ENCODE assay signal across 8 mouse cellular contexts in genomic region chr3:122291828-122292227, GRCm38 (mm10). TPM values are rescaled to one million over a fixed set of nuclear protein-coding genes. Genes with fewer than 3 reads are reported as not detected.
DNase-seq lines count a peak whose midpoint lies in the region; ATAC-seq and TF ChIP-seq lines count a peak whose summit lies in the region.

No protein-coding gene starts in this region.

- H3K27me3 ChIP-seq in E14TG2a.4 (ENCODE audit: insufficient read depth, low read length), result no peaks in the 10 kb centered on the region
- no peaks in the 10 kb centered on the region for H3K27me3 ChIP-seq in embryonic facial prominence, embryonic 10.5 days (replicated peaks; ENCODE audit: low read depth, poor library complexity, severe bottlenecking)

- intact Hi-C loops in heart, postnatal 36 days (cut with DNase I), result loop anchor here (2.0 to 10.0 kb wide), 4 partner anchors 45 to 633 kb away; partner anchors contain the start of genes 1810037I17Rik and Arhgap29

- TF ChIP-seq CTCF in E14TG2a.4 (conservative IDR thresholded peaks at IDR 0.05; ENCODE audit: low read length), result no peak

- WGBS in embryonic facial prominence, embryonic 10.5 days, result 55% methylated on average over 12 of the region's 12 CpGs

- ATAC-seq in monocyte, adult 5-6 weeks (replicated peaks; ENCODE audit: insufficient number of reproducible peaks, low FRiP score, low TSS enrichment, poor library complexity, severe bottlenecking), result no peak
- no peak for ATAC-seq in cerebellum, adult (ENCODE audit: insufficient number of reproducible peaks, low FRiP score, low TSS enrichment)

- H3K9me3 ChIP-seq in E14TG2a.4 (ENCODE audit: low read length), result no peaks in the 10 kb centered on the region
- no peaks in the 10 kb centered on the region for H3K9me3 ChIP-seq in embryonic facial prominence, embryonic 10.5 days

- peak; percentile 18 for DNase-seq in embryonic facial prominence, embryonic 10.5 days (ENCODE audit: low spot score)
- DNase-seq in heart, postnatal 36 days, result peak; percentile 29 to 33
- DNase-seq in lung, postnatal 10 days, result peak; percentile 53
- DNase-seq in MN1 (ENCODE audit: low spot score), result no peak
- no peak for DNase-seq in frontal cortex, postnatal 25 days (ENCODE audit: low spot score in 2 of 2)

- H3K4me3 ChIP-seq in E14TG2a.4 (replicated peaks; ENCODE audit: low read length), result peak overlapping the region; percentile 94
- peak overlapping the region; percentile 89; the same call in 1 of the 2 replicates for H3K4me3 ChIP-seq in embryonic facial prominence, embryonic 10.5 days

- H3K4me1 ChIP-seq in E14TG2a.4 (replicated peaks; ENCODE audit: low read depth, low read length), result peaks cover 48% of the 10 kb centered on the region
- peaks cover 40% of the 10 kb centered on the region for H3K4me1 ChIP-seq in embryonic facial prominence, embryonic 10.5 days

- no peaks in the 10 kb centered on the region for H3K36me3 ChIP-seq in E14TG2a.4 (ENCODE audit: insufficient read depth, low read length)
- H3K36me3 ChIP-seq in embryonic facial prominence, embryonic 10.5 days (replicated peaks), result no peaks in the 10 kb centered on the region

- H3K27ac ChIP-seq in embryonic facial prominence, embryonic 10.5 days (replicated peaks), result no peak overlapping the region

RNA-seq across cellular contexts. Expression of gene Bcar3, which starts 2.1 kb away (rescaled TPM):
- 9.3 and 10.1 TPM in 2 replicates for polyA plus RNA-seq in embryonic facial prominence, embryonic 10.5 days (2016; fragmentation: Nextera tagmentation; extraction: Ambion mirVana)
- 1 to 10 TPM; 6.3 to 8.2 TPM for total RNA-seq in heart, postnatal 36 days (2021)
- 5.9 to 13.0 TPM (median 7.0 TPM) in 3 replicates for total RNA-seq in monocyte, adult 5-6 weeks (2017)

RNA-seq across cellular contexts. Expression of gene Dnttip2, which starts 17.6 kb away (rescaled TPM):
- polyA plus RNA-seq in embryonic facial prominence, embryonic 10.5 days (2016; fragmentation: Nextera tagmentation; extraction: Ambion mirVana), result 97.3 and 100 TPM in 2 replicates
- total RNA-seq in heart, postnatal 36 days (2021), result 10 to 100 TPM; 27.7 to 29.3 TPM
- 121 to 170 TPM (median 151 TPM) in 3 replicates for total RNA-seq in monocyte, adult 5-6 weeks (2017)

RNA-seq across cellular contexts. Expression of gene Gclm, which starts 46.5 kb away (rescaled TPM):
- polyA plus RNA-seq in embryonic facial prominence, embryonic 10.5 days (2016; fragmentation: Nextera tagmentation; extraction: Ambion mirVana), result 36.9 and 39.9 TPM in 2 replicates
- 10 to 100 TPM; 56.9 to 74.7 TPM for total RNA-seq in heart, postnatal 36 days (2021)
- 15.3 to 20.7 TPM (median 18.5 TPM) in 3 replicates for total RNA-seq in monocyte, adult 5-6 weeks (2017)

Comparison
In these comparisons a context has a peak if more than half of its experiments do, and no peak if none do; other contexts are left out.
1. DNase-seq: peak in embryonic facial prominence, embryonic 10.5 days (single experiment), heart, postnatal 36 days (2 of 2) and lung, postnatal 10 days (single experiment); none in MN1 (single experiment) and frontal cortex, postnatal 25 days (0 of 2).